18 mouse cellular contexts compared by ENCODE assay signal in genomic region chr8:13541526-13541925, GRCm38 (mm10). TPM values are rescaled to one million over a fixed set of nuclear protein-coding genes. Genes with fewer than 3 reads are reported as not detected.
"Had no signal": no experiment of that assay in that cellular context is flagged by ENCODE, and none has a peak within 500 bp of the region (broad histone marks: within the 10 kb centered on the region; RNA-seq: fewer than 3 reads in every experiment).

No protein-coding gene starts in this region.

- H3K36me3 ChIP-seq: midbrain, embryonic 13.5 days; midbrain, embryonic 15.5 days; neural tube, embryonic 12.5 days; stomach, embryonic 15.5 days had no signal

- H3K9me3 ChIP-seq: stomach, embryonic 15.5 days had no signal

- H3K4me1 ChIP-seq: midbrain, embryonic 13.5 days; midbrain, embryonic 15.5 days; neural tube, embryonic 12.5 days had no signal

- H3K4me3 ChIP-seq: midbrain, embryonic 13.5 days; midbrain, embryonic 15.5 days; neural tube, embryonic 12.5 days; stomach, embryonic 15.5 days had no signal

- DNase-seq: lung, adult 18-20 months; lung, embryonic 14.5 days; lung, postnatal 10 days; lung, postnatal 4 days; right cerebral cortex, postnatal 14 days; thymus, adult 2 months; thymus, postnatal 14 days; thymus, postnatal 36 days had no signal

- H3K27ac ChIP-seq: midbrain, embryonic 13.5 days; midbrain, embryonic 15.5 days; neural tube, embryonic 12.5 days; stomach, embryonic 15.5 days; stomach, postnatal 0 days had no signal

- H3K27me3 ChIP-seq: midbrain, embryonic 13.5 days; midbrain, embryonic 15.5 days; neural tube, embryonic 12.5 days; stomach, embryonic 15.5 days had no signal

RNA-seq across cellular contexts. Expression of gene 1700029H14Rik, which starts 20.7 kb away (rescaled TPM):
- polyA plus RNA-seq: liver, embryonic 16.5 days; lung, embryonic 14.5 days; lung, embryonic 16.5 days; midbrain, embryonic 11.5 days; midbrain, embryonic 13.5 days; midbrain, embryonic 15.5 days; midbrain, postnatal 0 days; neural tube, embryonic 12.5 days; neural tube, embryonic 14.5 days; stomach, embryonic 15.5 days; stomach, postnatal 0 days had no signal
